Mouse (Mus musculus) hindbrain, embryonic 15.5 days (tissue): ENCODE data around the gene Paqr7. TPM values are rescaled to one million over a fixed set of nuclear protein-coding genes. Genes with fewer than 3 reads are reported as not detected.
A peak's percentile ranks its signal among the peaks of the same experiment; 100 is the strongest.

ENCODE experiments used
- ATAC-seq: fragments of 200-750 bp; cut with Nextera tagmentation; 2 replicates; pipeline ENCODE4 v1.8.0; 2017; ENCODE audit warnings: low read depth, moderate number of reproducible peaks, moderate TSS enrichment; ENCODE audit not compliant: low FRiP score
- H3K27ac ChIP-seq: fragments of 300-500 bp; sonication (generic); replicated peaks from 2 replicates; pipeline ENCODE4 v1.5.1; 2015; ENCODE audit warnings: mild to moderate bottlenecking, inconsistent platforms
- H3K27me3 ChIP-seq: fragments of 300-500 bp; sonication (generic); 2 replicates; pipeline ENCODE4 v1.6.1; 2015; ENCODE audit warnings: control low read depth, inconsistent platforms
- H3K36me3 ChIP-seq: fragments of 300-500 bp; sonication (generic); 2 replicates; pipeline ENCODE4 v1.6.1; 2015; ENCODE audit warnings: control low read depth, inconsistent platforms
- H3K4me1 ChIP-seq: fragments of 300-500 bp; sonication (generic); replicated peaks from 2 replicates; pipeline ENCODE4 v1.6.1; 2015; ENCODE audit warnings: control low read depth, inconsistent platforms
- H3K4me2 ChIP-seq: fragments of 300-500 bp; sonication (generic); 2 replicates; pipeline ENCODE4 v1.6.1; 2015; ENCODE audit warnings: moderate library complexity, mild to moderate bottlenecking, inconsistent platforms
- H3K4me3 ChIP-seq: fragments of 300-500 bp; sonication (generic); 2 replicates; pipeline ENCODE4 v1.5.1; 2015; ENCODE audit warnings: mild to moderate bottlenecking, inconsistent platforms
- H3K9ac ChIP-seq: fragments of 300-500 bp; sonication (generic); 2 replicates; pipeline ENCODE4 v1.6.1; 2015; ENCODE audit warnings: inconsistent platforms
- H3K9me3 ChIP-seq: fragments of 300-500 bp; sonication (generic); 2 replicates; pipeline ENCODE4 v1.6.1; 2016; ENCODE audit warnings: control low read depth, inconsistent platforms
- WGBS: fragments of 180-500 bp; shearing (Covaris S2); methylation state at CpG from one replicate; pipeline ENCODE4 v1.1.7; 2015; 5-methylcytosine and 5-hydroxymethylcytosine counted together
- polyA plus RNA-seq: library from polyadenylated mRNA; unstranded; fragments of >200 nt; fragmentation: Nextera tagmentation; extraction: Ambion mirVana; gene quantifications from 2 replicates; pipeline ENCODE4 v1.2.1, GENCODE M21; 2015

Paqr7 gene
- polyA plus RNA-seq = 30.4 and 35.2 TPM in 2 replicates

DNA sequence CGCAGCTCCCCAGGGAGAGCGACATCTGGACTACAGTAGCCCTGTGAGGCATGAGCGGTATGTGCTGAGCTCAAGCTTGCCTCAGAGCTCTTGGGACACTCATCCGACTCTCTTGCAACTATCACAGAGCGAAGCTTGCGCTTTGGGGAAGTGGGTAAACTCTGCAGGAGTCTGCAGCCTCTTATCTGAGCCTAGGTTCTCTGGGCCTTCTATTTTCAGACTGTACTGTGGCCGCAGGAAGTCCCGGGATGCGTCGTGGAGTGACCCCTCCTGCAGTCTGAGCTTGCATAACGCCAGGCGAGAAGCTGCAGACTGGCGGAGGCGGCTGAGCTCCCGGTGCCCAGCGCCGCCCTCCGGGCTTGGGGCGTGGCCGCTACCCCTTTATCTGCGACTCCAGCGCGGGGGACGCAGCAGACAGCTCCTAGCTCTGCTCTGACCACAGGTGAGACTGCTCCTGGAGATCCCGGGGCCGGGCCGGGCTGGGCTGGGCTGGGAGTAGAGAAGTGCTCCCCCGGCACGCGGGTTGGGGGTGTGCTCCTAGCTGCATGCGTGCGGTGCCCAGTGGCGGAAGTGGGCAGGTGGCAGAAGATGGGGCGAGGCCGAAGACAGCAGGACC lies at the start of gene Paqr7:
Gene Paqr7 (plus strand): TSS at position 103 of the 616 bp plus-strand sequence.
- WGBS = 4% methylated on average over 35 of the region's 35 CpGs

DNA sequence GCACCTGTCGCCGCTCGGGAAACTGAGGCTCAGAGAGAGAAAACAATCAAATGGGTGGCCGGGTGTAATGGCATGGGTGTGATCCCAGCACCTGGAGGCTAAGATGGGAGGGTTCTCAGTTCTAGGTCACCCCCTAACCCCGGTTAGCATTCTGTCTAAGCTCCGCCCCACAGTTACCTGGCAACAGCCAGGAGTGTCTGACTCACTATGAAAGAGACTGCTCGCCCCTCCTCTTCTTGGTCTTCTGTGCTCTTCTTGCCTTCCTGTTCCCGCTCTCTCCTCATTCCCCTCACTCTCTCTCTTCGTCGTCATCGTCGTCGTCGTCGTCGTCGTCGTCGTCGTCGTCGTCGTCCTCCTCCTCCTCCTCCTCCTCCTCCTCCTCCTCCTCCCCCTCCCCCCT lies 48.5 kb upstream of the Paqr7 start:
- Histone ChIP-seq H3K4me1 (peaks cover 57% of the 10 kb centered on the region), H3K27ac (no peak overlapping the region), H3K4me3 (no peak overlapping the region), H3K9me3 (no peaks in the 10 kb centered on the region), H3K4me2 (no peak overlapping the region), H3K27me3 (no peaks in the 10 kb centered on the region), H3K36me3 (no peaks in the 10 kb centered on the region), H3K9ac (no peak overlapping the region)
- WGBS = 51% methylated on average over 19 of the region's 23 CpGs
- ATAC-seq = no peak

More for the DNA sequence above, at the start of gene Paqr7:
- Histone ChIP-seq H3K27ac (peak within 1 kb of the TSS; percentile 68), H3K4me2 (peak within 1 kb of the TSS; percentile 90), H3K36me3 (no peaks in the 10 kb centered on the region), H3K4me1 (peaks cover 34% of the 10 kb centered on the region), H3K9ac (peak within 1 kb of the TSS; percentile 73), H3K4me3 (peak within 1 kb of the TSS; percentile 60), H3K9me3 (no peaks in the 10 kb centered on the region), H3K27me3 (no peaks in the 10 kb centered on the region)
- peak; percentile 77 for ATAC-seq

DNA sequence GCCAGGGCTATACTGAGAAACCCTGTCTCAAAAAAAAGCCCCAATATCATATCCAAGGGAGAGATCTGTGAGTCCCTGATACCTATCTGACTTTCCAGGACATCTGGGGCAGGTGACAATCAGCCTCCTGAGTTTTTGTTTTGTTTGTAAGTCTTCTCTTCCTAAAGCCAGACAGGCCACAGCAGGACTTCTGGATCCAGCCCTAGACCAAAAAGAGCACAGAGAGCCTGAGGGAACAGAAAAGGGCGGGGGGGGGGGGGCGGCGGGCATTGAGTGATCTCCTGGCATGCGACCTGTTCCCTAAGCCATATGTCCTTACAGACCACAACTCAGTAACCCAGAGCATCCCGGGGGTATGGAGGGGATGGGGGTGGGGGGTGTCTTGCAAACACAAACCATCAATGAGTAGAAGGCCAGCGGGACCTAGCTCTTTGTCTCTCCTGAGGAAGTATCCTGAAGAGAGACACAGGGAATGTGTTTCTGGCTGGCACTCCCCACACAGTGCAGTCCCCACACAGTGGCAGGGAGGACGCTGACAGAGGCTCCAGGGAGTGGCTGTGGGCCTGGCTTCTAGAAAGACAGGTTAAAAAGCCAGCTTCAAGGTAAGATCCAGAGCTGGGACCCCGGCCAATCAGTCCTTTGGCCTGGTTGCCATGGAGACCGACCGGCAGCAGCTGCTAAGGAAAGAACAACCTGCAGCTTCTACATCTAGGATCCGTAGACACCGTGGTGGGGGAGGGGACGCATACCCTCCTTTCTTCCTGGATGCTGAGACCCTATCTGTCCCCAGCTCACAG lies 46.7 kb upstream of the Paqr7 start:
- Histone ChIP-seq H3K27me3 (no peaks in the 10 kb centered on the region), H3K27ac (peak overlapping the region; percentile 91), H3K9me3 (no peaks in the 10 kb centered on the region), H3K9ac (no peak overlapping the region), H3K4me1 (peaks cover 64% of the 10 kb centered on the region), H3K4me2 (peak overlapping the region; percentile 28), H3K36me3 (no peaks in the 10 kb centered on the region), H3K4me3 (no peak overlapping the region)
- ATAC-seq = peak; percentile 69; the same call in 1 of the 2 replicates
- 9% methylated on average over 11 of the region's 13 CpGs for WGBS

DNA sequence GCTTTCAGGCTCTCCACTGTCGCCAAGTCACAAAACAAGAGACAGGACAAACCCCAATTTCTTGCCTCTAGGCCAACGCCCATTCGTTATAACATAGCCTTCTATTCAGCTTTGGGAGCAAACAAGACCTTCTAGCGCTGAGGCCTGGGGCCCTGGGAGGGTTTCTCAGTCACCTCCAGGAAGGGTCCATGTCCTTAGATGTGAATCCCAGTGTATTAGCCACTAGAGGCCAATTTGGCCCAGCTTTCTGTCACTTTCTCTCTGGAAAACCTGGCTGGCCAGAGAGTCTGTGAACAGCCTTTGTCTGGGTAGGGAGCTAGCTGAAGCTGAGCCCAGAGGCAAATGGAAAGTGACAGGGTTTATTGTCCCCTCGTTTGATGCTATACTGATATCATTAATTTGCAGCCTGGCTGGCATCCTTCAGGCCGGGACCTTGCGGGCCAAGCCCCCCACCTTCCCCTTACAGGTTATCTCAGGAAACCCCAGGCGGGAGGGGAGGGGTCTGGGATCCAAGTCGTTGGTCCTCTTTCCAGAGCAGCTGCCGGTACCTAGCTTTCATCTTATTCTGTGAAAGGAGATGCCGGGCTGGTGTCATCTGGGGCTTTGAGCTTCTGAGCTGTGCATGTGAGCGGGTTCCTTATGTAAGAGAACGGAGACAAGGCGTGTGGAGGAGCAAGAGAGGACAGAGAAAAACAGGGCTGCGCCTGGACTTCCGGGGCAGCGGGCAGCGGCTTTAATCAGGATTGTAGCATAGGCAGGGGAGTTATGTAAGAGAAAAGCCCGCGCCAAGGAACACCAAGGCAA lies 45.9 kb upstream of the Paqr7 start:
- ATAC-seq = peak; percentile 28; the same call in 1 of the 2 replicates
- Histone ChIP-seq H3K4me1 (peaks cover 61% of the 10 kb centered on the region), H3K27me3 (no peaks in the 10 kb centered on the region), H3K9me3 (no peaks in the 10 kb centered on the region), H3K4me3 (no peak overlapping the region), H3K4me2 (peak overlapping the region; percentile 28), H3K27ac (peak overlapping the region; percentile 91), H3K9ac (0 out of 2 replicates have a peak overlapping the region, but pooled peaks have one; percentile 15), H3K36me3 (no peaks in the 10 kb centered on the region)
- 11% methylated on average over 20 of the region's 20 CpGs for WGBS

DNA sequence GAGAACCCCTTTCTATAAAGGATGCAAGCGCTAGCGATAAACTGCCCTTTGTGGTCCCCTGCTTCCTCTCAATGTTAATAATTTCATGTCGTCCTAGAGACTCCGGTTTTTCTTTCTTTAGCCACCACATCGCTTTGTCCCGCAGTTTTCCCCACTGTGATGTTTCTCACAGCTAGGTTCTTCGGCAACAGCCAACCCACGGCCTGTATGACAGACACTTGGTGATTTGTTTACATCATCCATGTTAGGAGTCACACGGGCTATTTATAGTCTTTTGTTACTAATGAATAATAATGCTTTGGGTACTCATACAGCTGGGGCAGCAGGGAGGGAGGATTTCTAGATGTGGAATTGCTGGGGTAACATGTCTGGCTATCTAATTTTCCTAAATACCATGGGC lies 45.0 kb upstream of the Paqr7 start:
- no peak for ATAC-seq
- peaks cover 52% of the 10 kb centered on the region for H3K4me1 ChIP-seq
- peak overlapping the region; percentile 28; the same call in 1 of the 2 replicates for H3K4me2 ChIP-seq
- no peak overlapping the region for H3K4me3 ChIP-seq
- H3K9me3 ChIP-seq = no peaks in the 10 kb centered on the region
- H3K36me3 ChIP-seq = no peaks in the 10 kb centered on the region
- WGBS = 33% methylated on average over 9 of the region's 9 CpGs
- no peaks in the 10 kb centered on the region for H3K27me3 ChIP-seq
- no peak overlapping the region for H3K9ac ChIP-seq
- H3K27ac ChIP-seq = peak overlapping the region; percentile 91

DNA sequence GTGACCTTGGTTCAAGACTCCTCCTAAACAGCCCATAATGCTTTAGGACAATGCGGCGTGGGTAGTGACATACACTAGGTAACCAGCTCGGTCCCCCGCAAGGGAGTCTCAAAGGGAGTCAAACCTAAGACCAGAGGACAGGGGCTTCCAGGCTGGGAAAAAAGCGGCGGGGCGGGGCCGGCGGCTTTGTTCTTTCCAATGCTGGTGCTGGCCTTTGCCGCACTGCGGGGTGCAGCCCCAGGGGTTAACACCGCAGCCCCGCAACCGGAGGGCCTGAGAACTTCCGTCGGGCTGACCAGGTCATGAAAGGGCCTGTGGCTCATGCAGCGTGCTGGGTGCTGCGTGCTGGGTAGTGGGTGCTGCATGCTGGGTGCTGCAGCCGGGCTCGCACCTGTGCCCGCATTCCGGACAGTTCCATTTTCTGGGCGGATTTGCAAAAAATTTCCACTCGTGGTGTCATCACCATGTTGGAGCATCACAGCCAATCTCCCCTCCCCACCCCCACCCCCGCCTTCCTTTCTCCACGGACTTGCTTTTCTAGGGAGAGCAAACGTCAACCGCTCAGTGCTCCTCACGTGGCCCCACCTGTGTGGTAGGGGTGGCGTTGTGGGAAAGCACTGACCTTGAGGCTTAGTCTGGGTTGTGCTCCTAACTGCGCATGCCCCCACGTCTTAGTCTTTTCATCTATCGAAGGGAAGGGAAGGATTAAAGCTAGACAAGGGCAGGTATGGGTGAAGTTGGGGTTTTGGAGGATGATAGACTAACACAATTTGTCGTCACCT lies 42.7 kb upstream of the Paqr7 start:
- peak overlapping the region; percentile 41 for H3K4me2 ChIP-seq
- no peaks in the 10 kb centered on the region for H3K36me3 ChIP-seq
- H3K27me3 ChIP-seq = no peaks in the 10 kb centered on the region
- no peak for ATAC-seq
- H3K9ac ChIP-seq = peak overlapping the region; percentile 13; the same call in 1 of the 2 replicates
- 23% methylated on average over 34 of the region's 34 CpGs for WGBS
- peak overlapping the region; percentile 8; the same call in 1 of the 2 replicates for H3K4me3 ChIP-seq
- H3K4me1 ChIP-seq = peaks cover 41% of the 10 kb centered on the region
- H3K9me3 ChIP-seq = no peaks in the 10 kb centered on the region
- no peak overlapping the region for H3K27ac ChIP-seq

DNA sequence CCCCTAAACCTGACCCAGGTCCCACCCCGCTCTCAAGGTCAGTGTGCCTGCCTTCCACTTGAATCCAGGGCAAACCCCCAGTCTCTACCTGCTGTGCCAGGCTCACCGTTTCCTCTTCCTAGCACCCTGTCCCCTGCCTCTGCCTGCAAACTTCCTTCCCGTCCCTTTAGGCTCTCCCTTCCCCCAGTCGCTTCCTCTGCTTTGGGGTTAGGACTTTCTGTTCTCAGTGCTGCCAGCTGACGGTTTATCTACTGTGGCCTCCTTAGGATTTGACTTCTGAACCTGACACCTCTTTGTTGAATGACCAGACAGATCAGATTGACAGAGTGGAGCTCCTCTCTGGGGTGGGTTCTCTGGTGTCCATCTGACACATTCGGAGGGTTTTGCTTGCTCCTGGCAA lies 41.2 kb upstream of the Paqr7 start:
- no peak overlapping the region for H3K9ac ChIP-seq
- H3K27ac ChIP-seq = no peak overlapping the region
- 54% methylated on average over 6 of the region's 6 CpGs for WGBS
- no peaks in the 10 kb centered on the region for H3K27me3 ChIP-seq
- H3K4me2 ChIP-seq = no peak overlapping the region
- no peak overlapping the region for H3K4me3 ChIP-seq
- no peaks in the 10 kb centered on the region for H3K36me3 ChIP-seq
- no peaks in the 10 kb centered on the region for H3K9me3 ChIP-seq
- H3K4me1 ChIP-seq = peaks cover 26% of the 10 kb centered on the region
- ATAC-seq = no peak

DNA sequence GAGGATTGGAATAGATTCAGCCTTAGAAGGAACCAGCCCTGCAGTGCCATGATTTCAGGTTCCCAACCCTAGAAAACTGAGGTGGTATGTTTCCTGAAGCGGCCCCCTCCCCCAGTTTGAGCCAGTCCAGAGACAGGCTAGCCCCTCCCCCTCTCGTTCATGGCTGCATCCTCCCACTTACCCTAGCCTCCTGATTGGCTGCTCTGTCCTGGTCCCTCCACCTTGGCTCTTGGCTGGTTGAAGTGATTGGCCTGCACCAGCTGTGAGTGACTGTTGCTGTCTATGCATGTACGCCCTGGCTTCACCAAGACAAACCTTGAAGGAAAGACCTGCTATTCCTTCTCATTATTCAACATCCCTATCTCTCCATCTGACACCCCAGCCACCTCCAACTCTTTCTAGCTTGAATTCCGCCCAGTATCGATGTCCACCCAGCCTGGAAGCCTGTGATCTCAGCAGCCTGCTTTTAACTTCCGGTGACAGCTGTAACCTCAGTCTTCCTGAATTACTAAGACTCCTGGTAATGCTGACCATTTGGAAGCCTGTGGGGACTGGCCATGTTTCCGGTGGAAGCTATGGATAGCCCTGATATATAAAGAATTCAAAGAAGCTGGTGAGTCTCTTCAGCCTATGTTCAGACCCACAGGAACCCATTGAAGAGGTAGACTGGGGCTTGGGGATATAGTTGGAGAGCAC lies 39.2 kb upstream of the Paqr7 start:
- Histone ChIP-seq H3K36me3 (no peaks in the 10 kb centered on the region), H3K9me3 (no peaks in the 10 kb centered on the region), H3K4me3 (no peak overlapping the region), H3K4me2 (no peak overlapping the region), H3K27me3 (no peaks in the 10 kb centered on the region), H3K4me1 (peaks cover 8% of the 10 kb centered on the region), H3K9ac (no peak overlapping the region), H3K27ac (no peak overlapping the region)
- no peak for ATAC-seq
- 66% methylated on average over 7 of the region's 7 CpGs for WGBS

DNA sequence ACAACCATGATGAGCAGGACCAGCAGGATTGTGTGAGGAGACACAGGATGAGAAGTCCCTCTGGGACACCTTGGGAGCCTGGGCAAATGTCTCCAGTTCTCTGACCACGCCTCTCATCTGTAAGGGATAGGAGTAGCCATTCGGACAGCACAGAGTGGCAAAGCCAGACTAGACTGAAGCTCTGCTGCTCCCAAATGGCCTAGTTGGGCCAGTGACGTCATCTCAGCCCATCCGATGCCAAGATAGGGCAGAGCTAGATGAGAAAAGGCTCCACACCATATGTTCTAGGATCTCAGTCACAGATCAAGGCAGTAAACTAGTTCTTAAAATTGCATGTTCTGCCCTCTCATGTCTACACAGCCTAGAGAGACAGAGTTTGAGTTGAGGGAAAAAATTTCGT lies 37.6 kb upstream of the Paqr7 start:
- Histone ChIP-seq H3K36me3 (no peaks in the 10 kb centered on the region), H3K4me2 (no peak overlapping the region), H3K27me3 (no peaks in the 10 kb centered on the region), H3K9ac (no peak overlapping the region), H3K4me1 (peaks cover 3% of the 10 kb centered on the region), H3K4me3 (no peak overlapping the region), H3K9me3 (no peaks in the 10 kb centered on the region), H3K27ac (no peak overlapping the region)
- 75% methylated on average over 5 of the region's 5 CpGs for WGBS
- ATAC-seq = no peak

DNA sequence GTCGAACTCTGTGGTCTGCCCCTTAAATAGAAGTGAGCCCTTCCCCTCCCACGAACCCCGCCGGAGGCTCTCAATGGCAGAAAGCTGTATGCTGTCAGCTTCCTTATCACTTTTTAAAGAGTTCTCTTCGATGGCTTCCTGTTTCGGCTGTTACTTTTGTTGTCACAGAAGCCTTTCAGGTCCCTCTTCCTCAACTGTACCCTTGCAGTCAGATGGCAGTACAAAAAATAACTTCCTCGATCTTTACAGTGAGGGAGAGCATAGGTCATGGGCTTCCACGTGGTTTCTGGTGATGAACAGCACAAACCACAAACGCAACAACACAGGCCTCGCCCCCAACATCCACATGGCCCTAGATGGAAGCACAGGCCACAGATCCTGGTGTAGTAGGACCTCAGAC lies 36.2 kb upstream of the Paqr7 start:
- H3K9ac ChIP-seq = no peak overlapping the region
- no peaks in the 10 kb centered on the region for H3K9me3 ChIP-seq
- H3K4me1 ChIP-seq = peaks cover 6% of the 10 kb centered on the region; the same call in 1 of the 2 replicates
- H3K27ac ChIP-seq = no peak overlapping the region
- no peak overlapping the region for H3K4me3 ChIP-seq
- H3K4me2 ChIP-seq = no peak overlapping the region
- no peaks in the 10 kb centered on the region for H3K27me3 ChIP-seq
- no peaks in the 10 kb centered on the region for H3K36me3 ChIP-seq
- no peak for ATAC-seq
- 89% methylated on average over 10 of the region's 10 CpGs for WGBS

DNA sequence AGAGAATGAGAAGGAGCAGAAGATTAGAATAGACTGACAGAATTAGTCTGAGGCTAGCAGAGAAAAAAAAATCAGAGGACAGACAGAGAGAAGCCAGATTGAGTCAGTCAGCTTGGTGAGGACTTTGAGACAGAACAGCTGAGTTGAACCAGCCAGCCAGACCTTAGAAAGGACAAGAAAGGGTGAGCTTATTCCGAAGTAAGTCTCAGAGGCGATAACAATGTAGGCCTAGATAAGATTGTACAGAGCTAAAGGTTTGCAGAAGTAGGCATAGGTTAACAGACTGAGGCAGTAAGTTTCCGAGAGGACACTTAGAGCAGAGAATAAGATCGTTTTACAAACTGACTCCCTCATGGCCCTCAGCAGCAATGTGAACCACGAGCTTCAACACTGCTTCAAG lies 35.2 kb upstream of the Paqr7 start:
- Histone ChIP-seq H3K27me3 (no peaks in the 10 kb centered on the region), H3K4me2 (no peak overlapping the region), H3K4me3 (no peak overlapping the region), H3K9ac (no peak overlapping the region), H3K9me3 (no peaks in the 10 kb centered on the region), H3K4me1 (peaks cover 16% of the 10 kb centered on the region), H3K27ac (no peak overlapping the region), H3K36me3 (no peaks in the 10 kb centered on the region)
- no peak for ATAC-seq
- WGBS = 83% methylated on average over 5 of the region's 5 CpGs
